Mouse (Mus musculus) spleen, adult 18-20 months (tissue): ENCODE results near the gene Pou2af1.

ENCODE experiments used
- DNase-seq, 2 experiments: peaks; one replicate each; pipeline ENCODE4 v3.0.0; 2022; ENCODE audit warnings: mixed read lengths in 2 of 2

Pou2af1 gene

DNA sequence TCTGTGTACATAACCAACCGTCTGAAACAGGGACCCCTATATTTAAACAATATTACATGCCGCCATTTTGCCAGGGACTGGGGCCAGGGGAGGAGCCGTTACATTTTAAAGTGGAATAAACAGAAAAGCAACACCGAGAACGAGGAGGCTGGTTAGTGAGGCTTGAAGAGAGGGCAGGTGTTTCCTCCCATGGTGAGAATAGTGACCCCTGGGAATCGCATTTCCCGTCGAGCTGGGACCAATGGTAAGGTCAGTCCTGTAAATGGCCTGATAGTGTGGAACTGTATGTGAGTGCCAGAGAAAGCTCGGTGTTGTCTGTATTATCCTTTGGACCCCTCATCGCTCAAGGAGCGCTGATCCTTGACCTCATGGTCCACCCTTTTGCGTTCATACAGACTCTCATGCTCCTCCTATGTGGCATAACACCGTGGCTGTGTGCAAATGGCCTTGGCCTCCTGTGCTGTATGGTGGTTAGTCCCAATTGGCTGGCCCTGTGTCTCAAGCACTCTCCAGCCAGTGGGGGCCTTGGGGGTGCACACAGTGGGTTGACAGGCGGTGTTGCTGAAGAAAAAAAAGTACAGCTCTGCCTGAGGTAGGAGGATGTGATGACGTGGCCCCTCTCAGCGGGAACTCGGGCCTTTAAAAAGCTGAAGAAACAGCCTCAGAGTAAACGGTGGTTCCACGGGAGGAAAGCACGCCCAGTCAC is at the start of gene Pou2af1:
Gene Pou2af1, plus strand, starts transcription at position 686 of the 706 bp plus-strand sequence.
- peak; percentile 72 to 80 for DNase-seq

DNA sequence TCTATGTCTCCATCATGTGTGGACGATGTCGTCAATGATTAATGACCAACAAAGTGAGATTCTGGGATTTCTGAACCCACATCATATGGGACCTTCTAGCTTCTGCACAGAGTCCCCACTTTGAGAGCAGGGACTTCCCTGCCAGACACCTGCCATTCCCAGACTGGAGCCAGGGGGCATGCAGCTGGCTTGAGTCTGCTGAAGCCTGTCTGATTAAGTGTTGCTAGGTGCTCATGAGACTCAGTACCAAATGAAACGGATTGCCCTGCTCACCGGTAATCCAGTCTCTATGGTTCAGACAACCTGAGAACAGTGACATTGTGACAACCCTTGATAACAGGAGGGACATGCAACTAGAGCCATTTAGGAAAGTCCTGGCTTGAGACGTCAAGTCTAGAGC is 49.5 kb upstream of the Pou2af1 start:
- no peak for DNase-seq

DNA sequence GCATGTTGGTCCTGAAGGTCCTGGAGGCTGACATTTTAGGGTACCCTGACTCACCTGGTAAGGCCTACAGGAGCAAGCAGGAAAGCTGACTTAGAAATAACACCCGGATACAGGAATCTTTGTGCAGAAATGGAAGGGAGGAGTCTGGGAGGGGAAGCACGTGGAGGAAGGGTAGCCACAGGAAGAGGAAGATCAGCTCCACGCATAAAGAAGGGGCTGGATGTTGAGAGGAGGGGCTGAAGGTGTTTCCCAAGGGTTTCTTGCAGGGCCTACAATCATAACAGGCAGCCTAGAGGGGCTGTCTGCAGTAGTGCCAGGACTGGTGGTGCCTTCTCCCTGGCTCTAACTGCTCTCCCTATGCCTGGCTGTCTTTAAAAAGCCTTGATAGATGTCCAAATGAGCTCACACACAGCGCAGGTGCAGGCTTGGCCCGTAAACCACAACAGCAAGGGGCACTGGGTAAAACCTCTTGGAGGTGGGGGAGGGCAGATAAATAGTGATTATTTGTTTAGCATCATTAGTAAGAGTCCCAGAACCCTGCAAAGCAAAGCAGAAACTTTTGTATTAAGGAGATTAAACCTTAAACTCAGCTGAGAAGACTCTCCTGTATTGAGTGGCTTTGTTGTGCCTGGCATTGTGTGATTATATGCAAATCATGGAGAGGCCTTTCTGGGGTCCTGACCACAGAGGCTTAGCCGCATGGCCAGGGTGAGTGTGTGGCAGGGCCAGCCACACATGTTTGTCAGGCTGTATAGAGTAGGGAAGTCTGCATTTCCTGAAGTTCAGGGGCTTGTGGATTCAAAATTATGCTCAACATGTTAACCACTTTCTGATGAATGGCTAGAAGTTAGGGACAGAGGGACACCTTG is 48.0 kb upstream of the Pou2af1 start, which contains the start of gene Gm32742:
Gene Gm32742, minus strand, starts transcription at position 206 of the 869 bp plus-strand sequence.
- DNase-seq: no peak

DNA sequence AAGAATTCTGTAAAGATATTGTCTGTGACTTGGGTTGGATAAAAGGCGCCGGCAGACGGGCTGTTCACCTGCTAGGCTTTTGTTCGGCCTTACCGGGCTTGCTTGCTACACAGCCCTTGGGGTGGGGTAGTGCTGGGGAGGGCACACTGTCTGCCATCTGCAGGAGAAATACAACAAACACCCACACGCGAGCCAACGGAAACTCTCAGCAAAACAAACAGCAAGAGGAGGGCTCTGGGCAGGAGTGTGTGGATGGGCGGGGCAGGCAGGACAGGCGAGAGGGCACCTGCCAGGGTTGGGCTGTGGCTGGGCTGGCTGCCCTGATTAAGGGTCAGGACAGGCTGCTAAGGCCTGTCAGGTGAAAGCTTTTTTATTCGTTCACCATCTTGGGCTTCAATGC is 45.6 kb upstream of the Pou2af1 start:
- peak; percentile 17 to 32 for DNase-seq

DNA sequence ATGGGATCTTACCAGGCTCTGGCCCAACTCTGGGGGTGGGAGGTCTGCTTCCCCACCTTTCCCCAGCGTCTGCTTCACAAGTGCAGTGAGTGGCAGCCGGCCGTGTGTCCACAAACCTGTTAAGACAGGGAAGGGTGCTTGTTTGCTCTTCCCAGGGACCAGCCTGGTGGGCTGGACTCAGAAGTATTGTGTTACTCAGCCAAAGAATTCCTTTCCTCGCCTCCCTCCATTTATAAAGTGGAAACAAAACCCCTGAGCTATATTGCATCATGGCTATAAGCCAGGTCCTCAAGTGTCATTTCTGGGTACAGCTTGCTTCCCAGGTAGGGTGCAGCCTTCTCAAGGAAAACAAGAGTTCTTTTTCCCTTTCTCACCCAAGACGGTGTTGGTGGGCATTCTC is 44.8 kb upstream of the Pou2af1 start:
- DNase-seq: no peak

DNA sequence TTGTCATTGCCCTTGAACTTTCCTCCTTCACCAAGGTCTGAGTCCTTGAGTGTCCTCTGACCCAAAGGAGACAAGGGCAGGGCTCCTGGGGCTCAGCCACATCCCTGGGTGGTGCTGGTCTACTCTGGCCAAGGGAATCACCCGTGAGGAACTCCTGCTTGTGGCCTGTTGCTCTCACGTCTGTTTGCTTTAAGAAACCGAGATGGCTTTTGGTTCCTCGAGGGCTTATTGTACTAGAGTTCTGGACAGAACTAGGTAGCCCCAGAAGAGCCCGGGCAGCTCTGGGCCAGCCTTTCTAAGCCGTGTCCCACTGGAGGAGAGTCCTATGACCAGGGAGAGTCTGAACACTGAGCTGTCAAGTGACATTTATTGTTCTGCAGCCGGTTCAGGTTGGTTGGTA is 44.4 kb upstream of the Pou2af1 start:
- no peak for DNase-seq

DNA sequence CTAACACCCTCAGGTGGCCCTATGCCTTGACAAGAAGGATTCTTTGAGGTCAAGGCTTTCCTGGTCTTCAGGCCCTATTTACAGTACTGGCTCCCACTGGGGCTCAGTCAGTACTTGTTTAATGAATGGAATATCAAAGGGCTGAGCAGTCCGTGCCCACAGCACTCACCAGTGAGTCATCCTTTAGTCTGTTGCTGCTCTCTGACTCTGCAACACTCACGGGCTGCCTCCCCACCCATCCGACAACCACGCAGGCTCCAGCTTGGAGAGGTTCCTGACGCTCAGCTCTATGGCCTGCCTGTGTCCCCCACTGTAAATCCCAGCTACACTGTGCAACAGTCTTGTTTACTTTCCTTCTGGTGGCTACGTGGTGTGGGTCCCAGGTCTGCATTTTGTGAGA is 43.2 kb upstream of the Pou2af1 start:
- DNase-seq: no peak

DNA sequence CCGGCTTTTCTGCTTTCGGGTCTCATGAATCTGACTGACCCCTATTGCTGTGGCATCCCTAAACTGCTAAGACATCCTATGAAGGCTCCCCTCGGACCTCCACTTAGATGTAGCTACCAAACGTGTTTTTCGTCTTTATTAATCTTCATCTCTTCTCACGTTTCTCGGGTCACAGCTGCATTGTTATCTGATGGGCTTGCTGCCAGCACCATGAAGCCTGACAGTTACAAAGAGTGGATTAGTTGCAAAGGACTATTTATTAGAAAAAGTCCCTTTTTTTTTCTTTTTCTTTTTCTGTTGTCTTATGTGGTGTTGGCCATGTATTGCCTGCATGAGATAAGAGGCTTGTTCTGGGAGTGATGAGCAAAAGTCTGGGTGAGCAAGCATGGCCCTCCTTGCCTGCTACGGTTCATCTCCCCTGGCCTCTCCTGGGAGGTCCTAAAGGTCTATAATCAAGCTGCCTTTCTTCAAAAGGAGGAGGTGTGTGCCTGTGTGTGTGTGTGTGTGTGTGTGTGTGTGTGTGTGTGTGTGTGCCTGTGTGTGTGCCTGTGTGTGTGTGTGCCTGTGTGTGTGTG is 38.5 kb upstream of the Pou2af1 start:
- no peak for DNase-seq

DNA sequence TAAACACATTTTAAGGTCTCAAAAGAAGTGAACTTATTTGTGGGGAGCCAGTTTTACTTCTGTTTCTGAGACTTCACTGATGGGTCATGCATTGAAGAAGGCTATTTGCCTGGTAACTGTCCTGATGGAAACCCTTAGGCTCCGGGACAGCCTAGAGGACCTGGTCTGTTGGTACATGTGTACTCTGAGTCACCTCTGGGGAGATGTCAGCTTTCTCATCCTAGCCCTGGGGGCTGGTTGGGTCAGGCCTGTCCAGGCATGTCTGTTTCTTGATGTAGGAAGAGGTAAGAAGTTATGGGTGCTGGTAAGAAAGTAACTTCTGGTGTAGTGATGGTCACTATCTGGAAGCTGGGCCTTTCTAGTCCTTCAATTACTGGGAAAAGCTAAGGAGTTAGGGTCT is 37.8 kb upstream of the Pou2af1 start:
- DNase-seq: no peak

DNA sequence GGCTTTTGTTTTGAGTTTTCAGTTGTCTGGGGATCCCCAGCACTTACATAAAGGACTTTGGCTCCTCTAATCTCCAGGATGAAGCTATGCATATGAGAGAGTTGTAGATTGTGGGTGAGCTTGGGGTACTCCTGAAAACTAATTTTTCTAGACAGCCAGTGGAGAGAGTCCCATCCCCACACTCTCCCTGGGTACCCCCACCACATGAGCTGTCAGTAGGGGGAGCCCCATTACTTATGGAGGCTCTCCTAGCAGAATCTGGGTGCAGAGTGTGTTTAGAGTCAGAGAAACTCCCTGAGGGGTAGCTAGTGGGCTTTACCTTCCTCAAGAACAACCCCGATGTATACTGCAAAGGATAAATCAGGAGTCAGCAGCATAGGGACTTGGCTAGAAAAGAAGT is 35.2 kb upstream of the Pou2af1 start:
- DNase-seq: peak; percentile 30 to 64

DNA sequence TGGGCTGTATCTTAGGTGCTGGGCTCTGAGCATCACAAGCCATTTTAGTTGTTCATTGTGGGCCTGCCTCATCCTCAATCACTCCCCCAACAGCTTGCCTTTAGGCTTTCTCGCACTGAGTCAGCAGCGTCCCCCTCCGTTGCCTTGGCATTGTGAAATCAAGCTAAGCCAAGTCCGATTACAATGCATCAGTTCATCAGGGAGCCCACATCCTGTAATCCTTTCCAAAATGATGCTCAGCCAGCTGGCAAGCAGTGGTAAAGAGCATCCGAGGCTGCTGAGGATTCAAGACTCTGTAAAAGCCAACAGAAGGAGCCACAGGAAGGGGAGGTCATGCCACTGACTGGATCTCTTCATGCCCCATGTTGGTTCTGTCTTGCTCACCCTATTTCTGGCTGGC is 32.9 kb upstream of the Pou2af1 start:
- no peak for DNase-seq

DNA sequence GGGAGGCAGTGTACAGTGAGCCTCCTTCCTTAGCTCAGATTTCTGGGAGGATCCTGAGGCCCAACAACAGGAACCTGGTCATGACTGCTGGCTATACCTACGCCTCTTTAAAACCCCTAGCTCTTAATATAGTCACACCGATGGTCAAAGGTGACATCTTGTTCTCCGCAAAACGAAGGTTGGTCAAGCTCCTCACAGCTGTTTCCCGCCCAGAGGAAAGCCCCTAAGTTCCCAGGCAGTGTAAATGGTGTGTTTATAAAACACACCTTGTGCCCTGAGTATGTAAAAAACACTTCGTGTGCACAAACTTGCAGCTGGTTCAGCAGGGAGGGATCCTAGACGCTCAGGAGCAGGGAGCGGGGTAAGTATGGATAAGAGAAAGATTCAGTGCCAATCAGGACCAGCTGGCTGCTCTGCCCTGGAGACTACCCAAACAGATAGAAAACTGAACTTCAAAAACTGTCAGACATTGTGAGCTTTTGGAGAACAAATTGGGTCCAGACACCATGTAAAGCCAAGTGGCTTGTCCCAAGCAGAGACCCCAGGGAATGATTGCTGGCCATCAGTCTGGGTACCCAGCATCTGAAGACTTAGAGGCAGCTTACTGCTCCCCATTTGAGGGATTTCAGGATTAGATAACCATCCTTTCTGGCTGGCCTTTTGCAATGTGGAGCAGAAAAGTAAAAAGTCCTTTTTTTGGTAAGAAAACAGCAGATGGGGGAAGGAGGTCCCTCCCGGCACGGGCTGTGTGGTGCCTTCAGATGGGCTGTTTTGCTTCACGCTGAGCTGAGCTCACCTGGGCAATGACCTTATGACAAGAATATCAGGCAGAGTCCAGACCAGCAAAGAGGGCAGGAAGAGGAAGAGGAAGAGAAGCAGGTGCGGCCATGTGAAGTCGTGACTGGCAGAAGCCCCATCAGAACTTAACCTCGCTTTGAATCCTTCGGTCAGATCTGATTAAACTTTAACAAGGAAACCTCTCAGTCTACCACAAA is 30.5 kb upstream of the Pou2af1 start:
- peak; percentile 51 to 66 for DNase-seq

DNA sequence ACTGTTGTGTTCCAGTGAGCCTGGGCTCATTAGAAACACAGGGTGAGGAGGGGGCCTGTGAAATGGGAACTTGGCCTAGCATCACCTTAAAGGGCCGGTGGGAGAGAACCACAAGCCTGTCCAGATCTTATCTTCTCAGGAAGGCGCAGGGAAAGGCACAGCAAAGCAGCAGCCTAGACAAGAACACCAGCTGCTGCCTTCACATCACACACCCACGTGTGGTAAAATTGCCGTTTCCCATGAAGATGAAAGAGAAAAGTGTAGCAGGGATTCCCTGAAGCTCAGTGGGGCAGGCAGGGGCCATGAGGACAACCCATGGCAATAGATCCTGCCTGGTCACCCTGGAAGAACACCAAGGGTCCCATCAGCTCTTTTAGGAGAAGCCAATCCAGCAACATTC is 28.1 kb upstream of the Pou2af1 start:
- no peak for DNase-seq

DNA sequence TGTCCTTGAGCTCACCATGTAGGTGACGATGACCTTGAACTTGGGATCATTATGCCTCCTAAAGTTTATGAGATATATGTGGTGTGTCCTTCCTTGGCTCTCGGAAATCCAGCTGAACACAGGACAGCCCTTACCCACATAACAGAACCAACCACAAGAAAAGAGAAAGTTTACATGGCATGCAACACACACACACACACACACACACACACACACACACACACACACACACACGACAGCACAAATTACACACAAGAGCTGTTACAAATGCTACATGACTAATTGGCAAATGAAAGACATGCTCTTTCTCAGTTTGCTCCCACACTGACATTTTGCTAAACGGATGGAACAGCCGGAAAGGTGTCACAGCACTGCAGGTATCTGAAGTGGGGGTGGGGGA is 27.6 kb upstream of the Pou2af1 start:
- no peak for DNase-seq

DNA sequence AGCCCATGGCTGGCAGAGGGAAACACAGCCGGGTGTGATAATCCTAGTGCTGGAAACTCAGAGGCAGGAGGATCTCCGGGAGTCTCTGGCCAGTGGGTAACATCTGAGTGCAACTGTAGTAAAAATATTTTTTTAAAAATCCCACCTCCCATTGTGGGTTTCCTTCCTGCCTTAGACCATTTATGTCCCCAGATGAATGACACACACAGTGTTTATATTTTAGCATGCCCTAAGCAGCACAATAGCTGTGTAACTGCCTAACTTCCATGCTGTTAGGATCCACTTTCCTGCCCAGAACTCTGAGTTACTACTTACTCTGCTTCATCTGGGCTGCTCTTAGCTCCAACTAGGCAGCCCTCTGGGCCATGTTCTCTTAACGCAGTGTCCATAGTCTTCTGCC is 22.9 kb upstream of the Pou2af1 start:
- DNase-seq: no peak

DNA sequence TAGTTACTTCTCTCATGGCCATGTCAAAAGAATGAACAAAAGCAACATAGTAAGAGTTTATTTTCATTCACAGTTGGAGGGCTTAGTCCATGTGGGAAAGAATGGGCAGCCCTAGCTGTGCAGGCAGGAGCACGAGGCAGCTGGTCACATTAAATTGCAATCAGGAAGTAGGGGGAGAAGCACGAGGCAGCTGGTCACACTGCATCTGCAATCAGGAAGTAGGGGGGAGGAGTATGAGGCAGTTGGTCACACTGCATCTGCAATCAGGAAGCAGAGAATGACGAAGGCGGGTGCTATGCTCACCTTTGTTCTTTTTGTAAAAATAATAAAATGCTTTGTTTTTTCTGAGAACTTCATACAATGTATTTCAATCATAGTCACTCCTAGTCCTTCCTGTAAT is 18.7 kb upstream of the Pou2af1 start:
- DNase-seq: no peak

DNA sequence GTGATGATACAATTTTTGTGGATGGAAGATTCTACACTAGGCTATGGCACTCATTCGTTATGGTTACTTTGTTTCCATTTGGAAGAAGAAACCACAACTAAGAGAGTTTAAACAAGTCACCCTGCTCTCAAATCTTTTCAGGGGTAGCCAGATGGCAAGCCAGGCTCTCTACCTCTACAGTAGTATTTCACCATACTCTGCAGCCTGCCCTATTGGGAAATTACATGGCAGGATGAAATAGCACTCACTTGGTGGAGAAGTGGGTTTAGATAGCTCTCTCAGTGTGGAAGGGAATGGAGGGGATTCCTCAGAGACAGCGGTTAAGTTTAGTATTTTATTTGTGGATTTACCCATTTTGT is 4.6 kb upstream of the Pou2af1 start:
- DNase-seq: no peak

DNA sequence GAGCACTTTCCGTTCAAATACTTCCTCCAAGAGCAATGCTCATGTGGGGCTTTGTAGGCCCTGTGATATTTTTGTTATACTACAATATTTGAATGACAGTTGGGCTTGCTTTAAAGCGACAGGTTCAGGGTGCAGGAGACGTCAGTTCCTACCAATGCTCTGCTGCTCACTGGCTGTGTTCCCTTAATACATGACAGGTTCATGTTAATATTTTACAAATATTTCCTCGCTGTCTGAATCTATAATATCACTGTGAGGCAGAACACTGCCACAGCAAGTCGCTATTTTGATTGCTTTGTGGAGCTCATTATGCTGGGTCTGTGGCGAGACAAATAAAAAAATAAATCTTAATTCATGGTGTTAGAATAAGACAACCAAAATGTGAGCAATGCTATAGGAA is 2.3 kb upstream of the Pou2af1 start:
- DNase-seq: no peak

DNA sequence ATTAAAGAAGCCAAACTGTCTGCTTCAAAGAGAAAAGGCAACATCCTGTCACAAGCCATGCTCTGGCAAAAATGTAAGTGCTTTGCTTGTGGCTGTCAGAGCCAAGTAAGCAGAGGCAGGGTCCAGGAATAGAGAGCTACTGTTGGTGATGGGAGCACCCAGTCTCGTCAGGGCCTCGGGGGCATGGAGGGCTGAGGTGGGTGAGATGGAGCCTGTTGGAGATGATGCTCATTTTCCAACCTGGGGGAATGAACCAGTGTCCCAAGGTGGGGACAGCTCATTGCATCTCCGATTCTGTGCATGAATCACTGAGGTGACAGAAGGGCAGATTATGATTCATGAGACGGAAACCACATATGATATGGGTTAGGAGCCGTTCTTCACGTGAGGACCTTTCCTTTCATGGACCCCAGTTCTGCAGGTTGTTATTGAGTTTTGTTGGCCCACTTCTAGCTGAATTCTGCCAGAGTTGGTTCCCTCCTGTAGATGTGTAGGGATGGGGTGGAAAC is 275 bp downstream of the Pou2af1 start:
- DNase-seq: no peak

DNA sequence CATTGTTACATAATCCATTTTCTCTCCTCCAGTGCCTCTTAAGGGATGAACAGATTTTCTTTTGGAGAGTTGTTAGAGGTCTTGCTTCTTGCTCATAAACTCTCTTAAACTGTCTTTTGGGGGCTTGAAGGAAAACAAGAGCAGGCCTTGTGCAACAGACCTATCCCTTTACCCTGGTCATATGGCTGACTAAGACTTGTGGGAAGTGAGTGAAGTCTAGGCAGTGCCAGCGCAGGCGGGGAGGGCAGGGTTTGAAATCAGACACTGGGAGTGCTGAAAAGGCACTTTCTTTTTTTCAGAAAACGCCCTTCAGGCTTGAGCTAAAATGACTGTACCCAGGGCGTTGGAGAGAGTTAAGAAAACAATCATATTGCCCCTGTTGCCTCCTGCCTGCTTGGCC is 1.8 kb downstream of the Pou2af1 start:
- DNase-seq: peak in 1 of 2 experiments; percentile 33

DNA sequence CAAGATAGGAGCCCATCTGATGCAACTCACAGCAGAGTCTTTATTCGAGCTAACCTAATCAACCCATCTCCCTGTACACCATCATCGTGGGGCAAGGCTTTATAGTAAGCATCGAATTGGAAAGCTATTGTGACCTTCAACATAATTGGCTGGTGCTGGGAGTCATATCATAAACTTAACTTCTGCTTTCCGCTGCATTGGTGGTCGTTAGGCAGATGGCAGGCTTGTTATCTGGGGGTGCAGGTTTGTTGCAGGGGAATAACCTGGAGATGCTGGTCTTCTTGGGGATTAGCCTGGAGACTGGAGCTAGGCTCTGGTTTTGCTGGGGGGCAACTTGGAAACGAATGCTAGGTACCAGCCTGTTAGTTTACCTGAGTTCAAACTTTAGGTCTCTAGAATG is 2.4 kb downstream of the Pou2af1 start:
- no peak for DNase-seq

DNA sequence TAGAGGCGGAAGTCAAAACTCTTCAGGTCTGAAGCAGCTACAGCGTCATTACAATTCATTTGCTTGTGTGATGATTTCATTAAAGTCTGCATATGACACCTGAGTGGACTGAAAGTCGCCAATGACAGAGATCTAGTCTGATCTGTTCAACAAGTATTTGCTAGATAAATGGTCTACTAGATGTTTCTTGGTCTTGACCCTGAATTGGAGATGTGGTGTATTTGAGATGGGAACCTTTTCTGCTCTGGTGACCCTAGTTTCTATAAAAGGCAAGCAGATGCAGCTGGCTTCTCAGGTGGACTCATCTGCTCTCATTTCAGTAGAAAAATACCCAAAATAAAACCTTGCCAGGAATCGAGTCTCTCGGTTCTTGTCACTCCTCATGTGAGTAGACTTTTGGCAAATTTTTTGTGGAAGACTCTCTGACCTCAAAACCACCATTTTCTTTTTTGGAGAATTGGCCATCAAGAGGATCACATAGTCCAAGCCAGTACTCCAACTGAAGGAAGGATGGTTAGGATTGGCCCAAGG is 12.2 kb downstream of the Pou2af1 start:
- DNase-seq: no peak
